Mouse (Mus musculus) frontal cortex, adult (tissue): ENCODE results near the gene Wbp1.
"Not testable (repeated sequence)": the region's sequence is repeated elsewhere in the genome, so short reads cannot be mapped to it uniquely, and the experiment has no call there.

Experiments used
- ATAC-seq: cut with Nextera tagmentation; 2 replicates; pipeline ENCODE4 v1.9.2; 2017; ENCODE audit warnings: mild to moderate bottlenecking, moderate library complexity, mixed read lengths; ENCODE audit not compliant: low TSS enrichment

Wbp1 gene

GRCm38 (mm10) chr6:83120930-83121862, at the start of gene Wbp1:
Wbp1 (minus strand) TSS chr6:83121559.
- peak; percentile 87 for ATAC-seq

- ATAC-seq: peak; percentile 32
Measured at GRCm38 (mm10) chr6:83171063-83171462, 49.7 kb upstream of the Wbp1 start.

GRCm38 (mm10) chr6:83169872-83170271, 48.5 kb upstream of the Wbp1 start:
- no peak for ATAC-seq

- peak; percentile 14 for ATAC-seq
Measured at GRCm38 (mm10) chr6:83166243-83166630, 44.9 kb upstream of the Wbp1 start.

DNA sequence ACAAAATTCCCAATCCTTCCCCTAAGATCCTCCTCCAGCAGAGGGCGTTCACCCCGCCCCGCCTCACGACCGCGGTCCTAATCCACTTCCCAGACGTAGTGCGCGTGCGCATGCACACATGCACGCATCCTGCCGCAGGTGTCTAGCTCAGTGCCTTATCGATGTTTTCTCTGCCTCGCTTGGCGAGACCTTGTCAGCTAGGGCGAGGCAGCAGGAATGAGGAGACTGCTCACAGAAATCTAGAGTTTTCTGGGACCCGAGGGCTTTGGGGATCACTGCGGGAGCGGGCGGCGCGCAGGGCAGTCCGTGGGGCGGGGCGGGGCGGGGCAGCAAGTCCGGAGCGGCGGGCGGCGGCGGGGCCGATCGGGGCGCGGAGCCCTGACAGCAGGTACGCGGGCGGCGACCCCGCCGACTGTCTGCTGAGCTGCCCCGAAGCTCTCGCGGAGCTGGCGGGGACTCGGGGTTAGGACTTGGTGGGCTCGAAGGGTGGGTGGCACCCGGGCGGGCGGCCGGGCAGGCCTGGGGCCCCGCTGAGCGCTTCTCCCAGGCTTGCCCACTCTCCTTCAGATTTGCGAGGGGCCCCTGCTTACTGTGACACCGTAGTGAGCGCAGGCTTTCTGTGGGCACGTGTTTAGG, 44.4 kb upstream of the Wbp1 start, which contains the start of gene Dctn1:
Gene Dctn1, plus strand, starts transcription at position 314 of the 636 bp plus-strand sequence.
- peak; percentile 66 for ATAC-seq

DNA sequence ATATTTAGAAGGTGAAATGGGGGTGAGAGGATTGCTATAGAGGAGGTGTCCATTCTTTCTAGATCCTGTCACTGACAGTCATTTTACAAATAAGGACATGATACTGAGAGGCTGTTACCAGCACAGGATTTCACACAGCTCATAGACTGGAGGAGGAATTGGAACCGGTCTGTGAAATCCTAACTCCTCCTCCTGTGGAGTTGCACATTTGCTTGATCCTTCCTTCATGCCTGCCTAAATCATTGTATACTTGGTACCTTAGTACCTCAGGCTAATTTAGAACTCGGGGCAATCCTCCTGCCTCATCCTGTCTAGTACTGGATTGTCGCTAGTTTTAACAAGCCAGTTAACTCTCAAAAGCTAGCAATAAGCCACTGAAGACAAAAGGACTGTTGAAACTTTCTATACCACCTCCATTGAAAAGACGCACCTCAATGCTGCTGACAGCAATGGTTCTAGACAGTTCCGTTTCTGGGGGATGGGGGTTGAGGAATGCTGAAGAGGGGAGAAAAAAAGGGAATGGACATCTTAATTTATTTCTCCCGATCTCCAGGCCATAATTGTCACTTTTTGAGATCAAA, 43.8 kb upstream of the Wbp1 start:
- peak; percentile 31 for ATAC-seq

DNA sequence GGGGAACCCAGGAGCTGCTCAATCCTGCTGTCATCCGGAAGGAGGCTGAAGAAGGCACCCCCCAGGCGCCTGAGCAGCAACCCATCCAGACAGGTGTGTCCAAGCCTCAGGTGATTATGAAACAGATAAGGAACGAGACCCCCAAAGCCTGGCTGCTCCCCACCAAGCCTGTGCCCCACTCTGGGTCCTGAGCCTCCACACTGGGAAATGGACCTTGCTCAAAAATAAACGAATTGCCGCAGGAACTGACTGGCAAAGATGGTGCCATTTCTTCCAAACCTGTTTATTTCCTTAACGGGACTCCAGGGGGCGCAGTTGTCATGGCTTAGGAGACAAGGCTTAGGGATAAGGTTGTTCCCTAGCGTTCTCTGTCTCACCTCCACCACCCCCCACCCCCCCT, 41.3 kb upstream of the Wbp1 start:
- ATAC-seq: no peak

- ATAC-seq: no peak
Measured at GRCm38 (mm10) chr6:83161921-83162641, 40.7 kb upstream of the Wbp1 start.

DNA sequence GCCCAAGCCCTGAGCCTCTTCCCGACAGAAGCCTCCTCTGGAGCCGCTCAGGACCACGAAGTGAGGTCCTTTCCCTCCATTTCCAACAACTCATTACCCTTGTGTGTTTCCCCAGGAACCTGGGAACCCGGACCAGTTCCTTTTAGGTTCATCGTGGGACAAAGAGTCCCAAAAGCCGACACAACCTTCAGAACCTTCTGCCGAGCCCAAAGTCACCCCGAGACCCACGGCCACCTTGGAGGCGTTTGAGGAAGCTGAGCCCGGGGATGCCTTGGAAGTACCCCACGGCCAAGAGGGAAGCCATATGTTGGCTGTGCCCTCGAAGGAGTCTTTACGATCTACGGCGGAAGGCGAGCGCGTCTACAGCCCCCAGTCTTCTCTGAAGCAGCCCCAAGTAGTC, 40.1 kb upstream of the Wbp1 start:
- no peak for ATAC-seq

DNA sequence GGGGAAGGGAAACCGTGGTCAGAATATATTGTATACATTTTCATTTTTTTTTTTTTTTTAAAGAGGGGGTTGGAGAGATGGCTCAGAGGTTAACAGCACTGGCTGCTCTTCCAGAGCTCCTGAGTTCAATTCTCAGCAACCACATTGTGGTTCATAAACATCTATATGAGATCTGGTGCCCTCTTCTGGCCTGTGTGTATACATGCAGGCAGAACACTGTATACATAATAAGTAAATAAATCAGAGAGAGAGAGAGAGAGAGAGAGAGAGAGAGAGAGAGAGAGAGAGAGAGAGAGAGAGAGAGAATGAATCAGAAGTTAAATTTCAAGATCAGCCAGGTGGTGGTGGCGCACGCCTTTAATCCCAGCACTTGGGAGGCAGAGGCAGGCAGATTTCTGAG, 38.1 kb upstream of the Wbp1 start:
- not testable (repeated sequence) for ATAC-seq

DNA sequence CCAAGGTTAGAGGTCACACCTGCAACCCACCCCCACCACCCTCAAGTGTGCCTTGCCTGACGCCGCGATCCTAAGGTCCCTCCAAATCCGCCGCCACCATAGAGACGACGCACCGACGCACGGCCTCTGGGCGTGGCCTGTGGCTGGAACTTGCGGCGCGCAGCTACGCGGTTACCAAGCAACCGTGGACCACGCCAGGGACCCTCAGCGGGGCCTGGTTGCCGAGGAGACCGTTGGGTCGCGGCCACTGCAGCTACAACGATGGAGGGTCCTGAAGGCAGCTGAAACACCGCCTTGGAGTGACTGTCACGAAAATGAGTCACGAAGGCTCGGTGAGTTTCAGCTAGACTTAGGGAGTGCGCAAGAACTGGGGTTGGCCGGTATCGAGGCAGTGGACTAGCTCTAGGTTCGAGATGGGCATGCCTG, 34.9 kb upstream of the Wbp1 start, which contains the start of the genes Wdr54 and 1700003E16Rik:
Gene Wdr54, minus strand, starts transcription at position 139 of the 426 bp plus-strand sequence.
Gene 1700003E16Rik, plus strand, starts transcription at position 146 of the 426 bp plus-strand sequence.
- ATAC-seq: peak; percentile 87

DNA sequence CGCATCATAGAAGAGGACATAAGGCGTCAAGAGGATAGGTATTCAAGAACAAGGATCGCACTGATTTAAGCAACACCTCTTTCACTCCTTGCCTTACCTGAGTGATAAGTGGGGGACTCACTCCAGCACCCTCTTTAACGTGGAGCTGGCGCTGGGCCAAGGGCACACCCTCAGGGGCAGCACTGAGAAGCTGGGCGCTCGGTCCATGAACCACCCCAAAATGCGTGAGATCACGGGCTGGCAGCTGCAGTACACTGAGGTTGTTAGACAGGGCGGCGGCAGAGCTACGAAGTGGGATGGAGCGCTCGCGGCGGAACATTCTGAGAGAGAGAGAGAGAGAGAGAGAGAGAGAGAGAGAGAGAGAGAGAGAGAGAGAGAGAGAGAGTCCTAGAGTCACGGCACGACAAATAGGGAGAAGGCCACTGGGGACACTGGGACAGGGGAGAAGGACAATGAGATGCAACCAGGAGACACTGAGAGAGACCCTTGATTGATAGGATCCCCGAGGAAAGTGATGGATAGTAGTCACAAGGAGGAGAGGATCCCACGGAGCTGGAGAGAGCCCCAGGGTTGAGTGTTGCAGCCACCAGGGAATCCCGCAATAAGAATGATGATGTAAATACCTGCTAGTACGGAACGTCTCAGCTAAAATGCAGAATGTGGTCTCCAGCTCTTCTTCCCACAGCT, 34.3 kb upstream of the Wbp1 start:
- peak; percentile 39 for ATAC-seq

- no peak for ATAC-seq
Measured at GRCm38 (mm10) chr6:83153485-83153884, 32.1 kb upstream of the Wbp1 start.

DNA sequence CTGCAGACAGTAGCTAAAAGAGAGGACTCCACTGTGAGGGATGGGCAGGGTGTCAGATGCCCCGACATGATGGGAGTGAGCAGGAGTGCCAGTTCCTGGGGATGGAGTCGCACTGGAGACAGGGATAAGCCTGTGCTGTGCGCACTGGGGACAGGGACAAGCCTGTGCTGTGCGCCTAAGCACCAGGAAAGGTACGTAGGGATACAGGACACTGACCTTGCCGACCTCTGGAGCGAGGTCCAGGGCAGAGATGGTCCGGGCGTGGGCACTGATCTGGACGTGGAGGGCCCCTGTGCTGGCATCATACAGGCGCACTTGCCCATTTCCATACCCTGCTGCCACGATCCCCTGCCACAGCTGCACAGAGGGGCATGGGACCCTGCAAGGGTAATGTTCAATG, 31.7 kb upstream of the Wbp1 start:
- ATAC-seq: no peak

DNA sequence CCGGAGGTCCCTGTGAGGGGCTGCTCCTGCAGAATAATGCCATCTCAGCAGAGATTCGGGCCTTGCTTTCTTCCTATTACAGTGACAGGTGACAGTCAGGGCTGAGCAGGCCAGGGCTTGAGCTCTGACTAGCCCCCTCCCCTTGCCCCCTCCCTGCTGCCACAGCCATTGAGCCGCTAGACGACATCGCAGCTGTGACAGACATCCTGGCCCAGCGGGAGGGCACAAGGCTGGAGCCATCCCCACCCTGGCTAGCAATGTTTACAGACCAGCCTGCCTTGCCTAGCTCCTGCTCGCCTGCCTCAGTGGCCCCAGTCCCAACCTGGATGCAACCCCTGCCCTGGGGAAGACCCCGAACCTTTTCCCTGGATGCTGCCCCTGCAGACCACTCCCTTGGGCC, 30.4 kb upstream of the Wbp1 start:
- no peak for ATAC-seq

DNA sequence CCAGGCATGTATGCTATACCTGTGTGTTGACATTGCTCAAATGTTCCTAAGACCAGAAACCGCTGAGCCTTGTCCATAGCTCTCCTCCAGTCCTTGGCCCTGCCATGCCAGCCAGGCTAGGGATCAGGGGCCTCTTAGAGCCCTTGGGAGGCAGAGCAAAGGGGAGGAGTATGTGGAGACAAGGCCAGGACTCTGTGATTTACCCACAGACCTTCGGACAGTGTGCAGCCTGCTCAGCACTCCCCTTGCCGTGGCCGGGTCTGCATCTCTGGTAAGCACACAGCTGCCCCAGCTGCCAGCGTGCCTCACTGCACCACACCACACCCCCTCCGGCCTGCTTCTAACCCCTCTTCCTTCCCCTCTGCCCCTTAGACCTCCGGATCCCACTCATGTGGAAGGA, 25.9 kb upstream of the Wbp1 start:
- no peak for ATAC-seq

- peak; percentile 20 for ATAC-seq
Measured at GRCm38 (mm10) chr6:83145805-83146204, 24.4 kb upstream of the Wbp1 start.

GRCm38 (mm10) chr6:83145209-83145608, 23.9 kb upstream of the Wbp1 start:
- ATAC-seq: peak; percentile 18; the same call in 1 of the 2 replicates

DNA sequence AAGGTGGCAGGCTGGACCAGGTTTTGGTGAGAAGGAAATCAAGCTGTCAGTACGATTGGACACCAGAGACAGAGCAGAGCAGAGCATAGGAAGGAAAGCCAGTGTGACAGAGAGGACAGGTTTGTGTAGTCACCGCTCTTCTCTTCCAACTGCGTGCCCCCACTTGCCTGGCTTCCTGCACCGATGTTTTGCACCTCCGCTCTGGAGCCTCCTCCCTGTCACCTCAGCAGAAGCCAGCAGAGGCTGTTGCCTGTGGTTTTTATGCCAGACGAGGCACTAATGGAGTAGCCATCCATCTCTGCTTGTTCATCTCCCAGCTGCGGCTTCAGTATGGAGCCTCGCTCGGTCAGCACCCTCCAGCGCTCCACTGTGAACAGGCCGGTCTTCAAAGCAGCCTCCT, 21.5 kb upstream of the Wbp1 start:
- ATAC-seq: peak; percentile 53

DNA sequence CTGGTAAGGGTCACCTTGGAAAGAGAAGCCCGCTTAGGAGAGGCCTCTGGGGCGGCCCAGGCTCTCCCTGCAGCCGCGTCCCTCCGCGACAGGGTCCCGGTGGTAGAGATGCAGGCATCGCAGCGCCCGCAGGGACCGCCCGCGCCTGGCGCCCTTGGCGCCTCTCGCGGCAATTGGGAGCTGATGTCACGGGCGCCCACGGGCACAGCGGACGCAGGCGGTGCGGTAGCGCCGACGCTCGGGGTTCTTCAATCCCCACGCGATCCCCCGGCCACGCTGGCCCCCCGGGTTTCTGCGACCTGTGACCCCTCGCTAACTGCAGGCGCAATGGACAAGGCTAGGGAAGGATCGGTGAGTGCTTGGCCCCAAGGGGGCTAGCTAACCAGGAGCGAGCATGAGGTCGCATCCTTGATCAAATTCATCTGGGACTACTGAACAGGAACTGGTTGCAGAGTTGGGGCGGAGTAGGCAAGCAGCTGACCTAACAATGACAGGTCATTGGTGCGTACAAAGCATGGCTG, 20.9 kb upstream of the Wbp1 start:
- peak; percentile 55 for ATAC-seq

- ATAC-seq: no peak
Measured at GRCm38 (mm10) chr6:83141636-83142035, 20.3 kb upstream of the Wbp1 start.
